Mouse (Mus musculus): Measurements from ENCODE around the gene Gmds.

The Gmds gene

DNA sequence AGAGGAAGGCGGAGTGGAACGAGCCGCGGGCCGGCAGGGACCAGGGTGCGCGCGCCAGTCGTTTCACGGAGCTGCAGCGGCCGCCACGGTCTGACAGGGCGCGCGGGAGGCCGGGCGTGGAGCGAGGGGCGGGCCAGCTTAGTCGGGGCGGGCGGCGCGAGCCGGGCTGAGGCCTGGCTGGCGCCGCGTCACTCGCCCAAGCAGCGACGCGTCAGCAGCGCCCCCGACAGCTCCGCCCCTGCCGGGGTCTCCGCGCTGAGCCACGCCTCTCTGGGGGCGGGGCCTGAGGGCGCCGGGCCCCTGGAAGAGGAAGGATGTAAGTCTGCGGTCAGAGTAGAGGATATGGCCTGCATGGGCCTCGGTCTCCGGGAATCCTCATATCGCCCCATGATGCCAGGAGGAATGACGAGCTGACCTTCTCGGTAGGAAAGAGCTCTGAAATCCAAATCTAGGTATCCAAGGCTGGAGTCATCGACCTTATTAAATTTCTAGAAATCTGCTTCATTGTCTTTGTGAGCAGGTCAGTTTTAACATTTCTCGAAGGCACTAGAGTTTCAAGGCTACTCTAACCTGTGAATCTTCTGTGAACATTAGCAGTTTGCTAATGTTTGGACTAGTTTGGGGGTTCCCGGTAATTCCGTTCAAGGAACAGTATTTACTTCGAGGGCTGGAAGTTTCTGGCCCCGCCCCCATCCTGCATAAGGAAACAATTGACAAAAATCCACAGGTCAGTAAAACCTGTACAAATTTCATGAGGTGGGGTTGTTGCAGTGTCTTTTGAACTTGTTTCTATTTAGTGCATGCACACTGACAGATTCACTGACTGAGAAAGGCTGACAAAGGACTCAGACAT, at the start of gene Gmds:
Gene Gmds, minus strand, starts transcription at position 228 of the 853 bp plus-strand sequence.
- DNase-seq (ENCODE audit: low spot score), result peak; percentile 81

DNA sequence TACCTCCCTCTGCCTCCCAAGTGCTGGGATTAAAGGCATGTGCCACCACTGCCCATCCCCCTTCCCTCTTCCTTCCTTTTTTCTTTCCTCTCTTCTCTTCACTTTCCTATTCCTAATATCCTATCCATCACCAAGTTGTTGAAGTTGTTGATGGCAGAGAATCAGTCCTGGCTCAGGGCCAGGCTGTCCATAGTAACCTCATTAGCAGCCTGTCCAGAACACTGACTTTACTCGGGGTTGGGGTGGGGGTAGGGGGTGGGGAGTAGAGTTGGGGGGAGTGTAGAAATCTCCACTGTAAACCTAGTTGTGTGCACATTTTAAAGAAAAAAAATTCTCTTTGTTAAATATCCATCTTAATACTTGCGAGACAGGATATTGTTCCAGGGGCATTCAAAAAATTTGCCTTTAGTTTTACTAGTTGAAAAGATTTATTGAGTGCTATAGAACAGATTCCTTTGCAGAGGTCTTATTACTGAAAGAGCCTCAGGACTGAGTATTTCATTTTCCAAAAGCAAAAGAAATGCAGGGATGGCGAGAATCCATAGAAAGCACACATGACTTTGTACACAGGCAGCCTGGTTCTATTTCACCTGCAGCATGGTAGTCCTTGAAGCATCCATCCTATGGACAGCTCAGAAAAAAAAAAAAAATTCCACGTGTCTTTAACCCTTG, 47.0 kb upstream of the Gmds start:
- no peak for DNase-seq (ENCODE audit: low spot score)

DNA sequence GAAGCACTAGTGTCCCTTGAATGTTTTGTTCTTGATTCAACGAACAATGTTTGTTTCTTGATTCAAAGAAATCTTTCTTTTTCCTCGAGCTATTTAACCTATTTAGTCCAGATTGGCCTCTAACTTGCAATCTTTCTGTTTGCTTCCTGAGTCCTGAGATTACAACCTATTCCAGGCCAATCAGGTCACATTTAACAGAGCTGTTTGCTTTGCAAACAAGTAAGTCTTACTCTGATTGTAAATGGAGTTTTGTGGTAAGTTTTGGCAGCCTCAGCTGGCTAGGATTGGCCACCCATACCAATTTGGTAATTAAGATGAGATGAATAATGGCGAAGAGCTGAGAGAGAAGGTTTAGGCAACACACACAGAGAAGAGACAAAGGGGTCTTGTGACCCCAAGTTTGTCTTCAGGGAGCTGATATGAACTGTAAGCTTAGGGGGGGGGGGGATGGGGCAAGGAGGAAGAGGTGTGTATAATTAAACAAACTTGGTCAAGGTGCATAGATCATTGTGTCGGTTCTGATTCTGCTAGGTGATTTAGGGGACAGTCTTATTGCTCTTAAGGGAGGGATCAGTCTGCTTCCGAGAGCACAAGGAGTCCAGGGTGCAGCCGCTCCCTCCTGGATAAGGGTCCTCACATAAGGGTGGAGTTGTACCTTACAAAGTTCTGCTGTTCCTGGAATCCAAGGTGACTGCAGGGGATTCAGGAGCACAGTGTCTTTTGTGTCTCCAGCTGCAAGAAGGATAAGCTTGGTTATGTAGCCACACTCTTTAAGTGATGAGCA, 43.9 kb upstream of the Gmds start:
- DNase-seq (ENCODE audit: low spot score), result no peak

- no peak for DNase-seq (ENCODE audit: low spot score)
Measured at GRCm38 (mm10) chr13:32378634-32379033, 40.1 kb upstream of the Gmds start.

- DNase-seq (ENCODE audit: low spot score), result no peak
Measured at GRCm38 (mm10) chr13:32372531-32372883, 34.0 kb upstream of the Gmds start.

DNA sequence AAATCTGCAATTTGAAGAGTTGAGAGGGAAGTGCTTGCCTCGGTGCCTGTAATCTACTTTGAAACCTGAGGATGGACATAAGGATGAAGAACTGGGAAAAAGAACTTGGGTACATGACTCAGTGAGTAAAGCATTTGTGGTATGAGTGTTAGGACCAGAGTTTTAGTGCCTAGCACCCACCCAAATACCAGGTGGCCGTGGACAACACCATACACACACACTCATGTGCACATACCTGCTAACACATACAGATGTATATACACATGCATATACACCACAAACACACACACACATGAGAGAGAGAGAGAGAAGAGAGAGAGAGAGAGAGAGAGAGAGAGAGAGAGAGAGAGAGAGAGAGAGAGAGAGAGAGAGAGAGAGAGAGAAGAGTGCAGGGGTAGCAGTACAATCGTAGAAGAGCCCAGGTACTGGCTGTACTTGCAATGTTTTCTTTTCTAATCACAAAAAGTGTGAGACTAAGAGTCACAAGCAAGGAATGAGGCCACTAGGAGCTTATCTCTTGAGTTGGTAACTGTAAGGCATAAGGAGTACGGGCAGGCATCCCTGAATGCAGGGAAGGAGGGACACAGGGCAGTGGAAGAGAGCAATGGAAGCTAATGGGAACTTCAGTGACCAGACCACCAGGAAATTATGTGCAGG, 33.5 kb upstream of the Gmds start:
- DNase-seq (ENCODE audit: low spot score), result no peak

GRCm38 (mm10) chr13:32370751-32371150, 32.2 kb upstream of the Gmds start:
- DNase-seq (ENCODE audit: low spot score), result no peak

- no peak for DNase-seq (ENCODE audit: low spot score)
Measured at GRCm38 (mm10) chr13:32370135-32370534, 31.6 kb upstream of the Gmds start.

DNA sequence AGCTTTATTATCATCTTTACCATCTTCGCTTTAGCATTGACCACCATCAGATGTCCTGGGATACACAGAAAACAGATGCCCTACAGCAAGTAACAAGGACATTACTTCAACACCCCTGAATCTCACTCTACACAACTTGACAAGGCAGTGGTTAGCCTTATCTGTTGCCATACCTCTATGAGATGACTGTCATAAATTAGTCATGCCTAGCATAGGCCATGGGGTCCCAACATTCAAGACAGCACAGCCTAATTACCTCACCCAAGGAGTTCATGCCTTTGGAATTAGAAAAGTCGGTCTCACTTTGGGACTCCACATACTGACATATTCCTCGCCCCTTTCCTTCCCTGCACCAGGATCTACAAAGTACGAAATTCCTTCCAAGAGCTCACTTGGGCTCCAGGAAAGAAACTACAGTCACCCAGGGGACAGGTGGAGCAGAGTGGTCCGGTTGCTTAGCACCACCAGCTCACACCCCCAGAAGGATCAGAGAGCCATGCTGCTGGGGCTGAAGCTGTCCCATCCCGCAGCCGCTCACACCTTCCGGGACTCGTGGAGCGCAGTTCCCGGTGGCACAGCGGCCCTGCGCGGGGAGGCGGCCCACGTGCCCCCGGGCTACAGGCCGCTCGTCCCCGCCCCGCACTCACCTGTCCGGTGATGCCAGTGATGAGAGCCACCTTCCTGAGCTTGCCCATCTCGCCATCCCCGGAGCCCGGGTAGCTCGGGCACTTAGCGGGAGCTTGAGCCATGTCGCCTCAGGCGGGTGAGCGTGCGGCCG, 616 bp downstream of the Gmds start:
- DNase-seq (ENCODE audit: low spot score), result no peak

DNA sequence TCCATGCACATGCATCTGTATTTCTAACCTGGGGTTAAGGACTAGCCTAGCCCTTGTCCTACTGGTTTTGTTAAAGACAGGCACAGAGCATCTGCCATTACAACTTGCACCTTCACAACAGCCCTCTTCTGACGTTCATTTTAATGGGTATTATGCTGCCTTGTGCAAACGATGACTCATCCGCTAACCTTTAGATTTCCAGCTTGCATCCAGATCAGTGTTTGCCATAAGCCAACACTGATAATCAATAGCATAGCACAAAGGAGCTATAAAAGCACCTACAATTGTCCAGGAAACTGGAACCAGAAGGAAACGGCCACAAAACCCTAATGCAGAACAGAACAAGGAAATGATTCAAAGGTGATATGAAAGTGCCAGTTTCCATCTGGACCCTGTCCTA, 20.2 kb downstream of the Gmds start:
- DNase-seq (ENCODE audit: low spot score), result no peak

DNA sequence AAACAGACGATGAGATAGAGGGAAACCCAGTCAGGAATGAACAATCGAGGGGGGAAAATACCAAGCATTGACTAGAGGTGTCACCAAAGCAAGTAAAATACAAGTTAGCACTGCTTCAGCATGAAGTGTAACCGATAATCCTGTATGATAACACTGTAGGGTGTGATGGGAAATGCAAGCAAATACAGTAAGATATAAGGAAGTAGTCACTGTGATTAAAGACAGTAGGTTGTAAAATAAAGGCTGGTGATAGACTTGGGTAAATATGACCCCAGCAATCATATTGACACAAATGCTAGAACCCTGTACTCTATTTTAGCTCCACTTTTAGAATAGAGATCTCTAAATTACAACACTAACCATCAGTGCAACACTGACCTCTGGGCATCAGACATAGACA, 21.2 kb downstream of the Gmds start:
- no peak for DNase-seq (ENCODE audit: low spot score)

DNA sequence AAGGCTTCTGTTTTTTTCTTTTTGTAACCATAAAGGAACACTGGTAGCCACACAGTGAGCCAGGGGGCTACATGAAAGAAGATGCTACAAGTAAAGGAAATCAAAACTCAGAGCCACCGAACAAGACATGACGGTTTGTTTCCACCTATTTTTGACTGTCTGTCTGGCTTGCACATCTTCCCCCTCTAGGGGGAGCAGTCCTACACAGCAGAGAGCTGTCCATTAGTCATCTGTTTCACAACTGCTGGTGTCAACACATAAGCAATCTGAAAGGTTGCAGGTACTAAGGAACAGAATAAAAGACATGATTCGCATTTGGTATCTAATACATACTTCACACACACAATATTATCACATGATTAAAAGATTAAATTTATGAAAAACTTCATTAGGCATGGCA, 25.9 kb downstream of the Gmds start:
- peak; percentile 10 for DNase-seq (ENCODE audit: low spot score)

GRCm38 (mm10) chr13:32311476-32311875, 27.1 kb downstream of the Gmds start:
- DNase-seq (ENCODE audit: low spot score), result no peak

DNA sequence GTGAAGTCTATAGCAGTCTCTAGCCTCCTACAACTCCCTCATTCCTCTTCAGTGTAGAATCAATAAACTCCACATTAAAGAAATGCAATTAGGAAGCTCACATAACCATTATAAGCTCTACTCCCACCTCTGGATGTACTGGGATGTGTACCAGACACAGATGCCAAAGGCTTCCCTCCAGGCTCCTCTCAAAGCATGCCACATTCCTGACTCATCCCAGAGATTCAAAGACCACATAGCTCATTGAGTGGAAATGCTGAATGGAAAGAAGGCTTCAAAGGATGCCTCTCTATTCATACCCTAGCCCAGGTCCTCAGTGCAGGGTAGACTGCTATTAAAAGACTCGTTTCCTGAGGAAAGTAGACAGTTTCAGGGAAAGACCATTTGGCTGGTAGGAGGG, 40.1 kb downstream of the Gmds start:
- no peak for DNase-seq (ENCODE audit: low spot score)

- DNase-seq (ENCODE audit: low spot score), result no peak
Measured at GRCm38 (mm10) chr13:32297398-32297797, 41.1 kb downstream of the Gmds start.

DNA sequence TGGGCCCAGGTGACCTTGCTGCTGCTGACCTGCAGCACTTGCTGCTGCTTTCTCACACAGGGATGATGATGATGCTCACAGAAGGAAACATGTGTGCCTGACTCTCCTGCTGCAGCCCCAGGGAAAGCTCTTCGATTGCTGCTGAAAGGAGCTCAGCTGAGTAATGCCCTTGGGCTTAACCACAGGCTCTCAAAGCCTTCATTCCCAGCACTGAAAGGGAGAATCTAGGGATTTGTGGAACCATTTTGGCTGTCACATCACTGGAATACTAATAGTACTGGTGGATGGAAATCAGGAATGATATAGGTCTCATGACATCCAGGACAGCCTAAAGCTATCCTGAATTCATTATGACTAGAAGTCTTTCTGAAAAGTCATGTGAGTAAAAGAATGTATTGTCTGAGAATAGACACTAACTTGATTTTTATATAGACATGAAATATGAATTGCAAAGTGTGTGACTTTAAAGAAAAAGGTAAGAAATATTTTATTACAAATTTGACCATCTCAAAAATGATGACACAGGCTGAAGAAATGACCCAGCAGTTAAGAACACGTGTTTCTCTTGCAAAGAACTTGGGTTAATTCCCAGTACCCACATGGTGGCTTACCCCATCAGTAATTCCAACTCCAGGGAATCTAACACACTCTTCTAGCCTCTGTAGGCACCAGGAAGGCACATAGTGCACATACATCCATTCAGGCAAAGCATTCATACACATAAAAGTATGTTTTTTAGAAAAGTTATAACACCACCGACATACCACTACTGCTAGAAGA, 43.9 kb downstream of the Gmds start:
- DNase-seq (ENCODE audit: low spot score), result no peak

- no peak for DNase-seq (ENCODE audit: low spot score)
Measured at GRCm38 (mm10) chr13:32272937-32273496, 65.5 kb downstream of the Gmds start.

DNA sequence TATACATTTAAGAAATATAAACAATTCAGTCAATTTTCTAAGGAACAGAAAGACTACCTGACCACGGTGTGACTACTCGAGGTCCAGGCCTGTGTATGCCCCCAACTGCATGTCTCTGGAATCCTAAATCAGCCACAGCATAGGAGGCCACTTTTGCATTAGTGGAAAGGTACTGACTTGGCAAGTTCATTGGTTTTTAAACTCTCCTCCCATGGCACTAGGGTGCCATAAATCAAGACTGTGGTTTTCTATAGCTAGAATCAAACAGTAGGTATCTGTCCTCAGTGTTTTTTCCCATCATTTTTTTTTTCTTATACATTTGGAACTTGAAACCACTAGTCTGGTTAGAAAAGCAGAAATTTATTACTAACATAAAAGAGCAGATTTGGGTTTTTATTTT, 68.8 kb downstream of the Gmds start:
- DNase-seq (ENCODE audit: low spot score), result no peak

GRCm38 (mm10) chr13:32269261-32269660, 69.3 kb downstream of the Gmds start:
- DNase-seq (ENCODE audit: low spot score), result no peak

GRCm38 (mm10) chr13:32268284-32268683, 70.3 kb downstream of the Gmds start:
- no peak for DNase-seq (ENCODE audit: low spot score)
